Mouse (Mus musculus) hindbrain, embryonic 11.5 days (tissue): ENCODE measurements at regions not wholly inside any gene's neighbourhood (a gene's known extent, or its start where the extent isn't known, plus 50 kb on each side); places are given as distances from the start of the nearest gene placed in this dataset.

Experiments used
- ATAC-seq: fragments of 200-750 bp; cut with Nextera tagmentation; 2 replicates; pipeline ENCODE4 v1.8.0; 2017; ENCODE audit warnings: mild to moderate bottlenecking, moderate TSS enrichment, moderate library complexity; ENCODE audit not compliant: low FRiP score
- DNase-seq: peaks from one replicate; pipeline ENCODE4 v3.0.0-alpha.2; 2015; ENCODE audit warnings: low spot score
- H3K27ac ChIP-seq: fragments of 300-500 bp; sonication (generic); 2 replicates; pipeline ENCODE4 v1.5.1; 2014; ENCODE audit warnings: mild to moderate bottlenecking, low read depth, low read length
- H3K27me3 ChIP-seq: fragments of 300-500 bp; sonication (generic); 2 replicates; pipeline ENCODE4 v1.6.1; 2014; ENCODE audit warnings: mild to moderate bottlenecking, low read length, moderate library complexity, mixed read lengths; ENCODE audit not compliant: control insufficient read depth, insufficient read depth
- H3K36me3 ChIP-seq: fragments of 300-500 bp; sonication (generic); 2 replicates; pipeline ENCODE4 v1.6.1; 2014; ENCODE audit warnings: mild to moderate bottlenecking, low read length, moderate library complexity, mixed read lengths; ENCODE audit not compliant: control insufficient read depth, insufficient read depth
- H3K4me1 ChIP-seq: fragments of 300-500 bp; sonication (generic); replicated peaks from 2 replicates; pipeline ENCODE4 v1.6.1; 2014; ENCODE audit warnings: low read length, mixed read lengths; ENCODE audit not compliant: control insufficient read depth, insufficient read depth
- H3K4me2 ChIP-seq: fragments of 300-500 bp; sonication (generic); replicated peaks from 2 replicates; pipeline ENCODE4 v1.6.1; 2014; ENCODE audit warnings: mild to moderate bottlenecking, low read depth, low read length
- H3K4me3 ChIP-seq: fragments of 300-500 bp; sonication (generic); 2 replicates; pipeline ENCODE4 v1.5.1; 2014; ENCODE audit warnings: low read depth, low read length
- H3K9ac ChIP-seq: fragments of 300-500 bp; sonication (generic); 2 replicates; pipeline ENCODE4 v1.6.1; 2014; ENCODE audit warnings: low read depth, low read length
- H3K9me3 ChIP-seq: fragments of 300-500 bp; sonication (generic); 2 replicates; pipeline ENCODE4 v1.6.1; 2016; ENCODE audit warnings: low read length; ENCODE audit not compliant: control insufficient read depth
- WGBS: fragments of 180-500 bp; shearing (Covaris S2); extraction: QIAGEN DNeasy Blood & Tissue Kit; methylation state at CpG from one replicate; pipeline ENCODE4 v1.1.7; 2014; 5-methylcytosine and 5-hydroxymethylcytosine counted together

GRCm38 (mm10) chr8:33997676-33998075 lies 113.9 kb downstream of the Gm10131 start:
- no peak overlapping the region for H3K4me3 ChIP-seq

GRCm38 (mm10) chr8:33992946-33993345 lies 118.6 kb downstream of the Gm10131 start:
- Histone ChIP-seq H3K27ac (no peak overlapping the region), H3K9ac (no peak overlapping the region), H3K9me3 (no peaks in the 10 kb centered on the region), H3K4me3 (no peak overlapping the region), H3K4me2 (no peak overlapping the region), H3K27me3 (no peaks in the 10 kb centered on the region), H3K36me3 (no peaks in the 10 kb centered on the region), H3K4me1 (no peaks in the 10 kb centered on the region)
- peak; percentile 22 for DNase-seq
- 0 out of 2 replicates have a peak, but pooled peaks have one; percentile 27 for ATAC-seq
- 61% methylated on average over 11 of the region's 11 CpGs for WGBS

More at GRCm38 (mm10) chr8:33997676-33998075, 113.9 kb downstream of the Gm10131 start:
- Histone ChIP-seq H3K4me2 (no peak overlapping the region), H3K27me3 (no peaks in the 10 kb centered on the region), H3K4me1 (no peaks in the 10 kb centered on the region), H3K9ac (no peak overlapping the region), H3K36me3 (no peaks in the 10 kb centered on the region), H3K27ac (no peak overlapping the region), H3K9me3 (no peaks in the 10 kb centered on the region)
- ATAC-seq (no peak), DNase-seq (no peak)
- 68% methylated on average over 4 of the region's 4 CpGs for WGBS

GRCm38 (mm10) chr8:33991917-33992875 lies 119.3 kb downstream of the Gm10131 start:
- Histone ChIP-seq H3K9me3 (no peaks in the 10 kb centered on the region), H3K4me3 (no peak overlapping the region), H3K9ac (no peak overlapping the region), H3K36me3 (no peaks in the 10 kb centered on the region), H3K4me2 (peak overlapping the region; percentile 14; the same call in 1 of the 2 replicates), H3K27me3 (no peaks in the 10 kb centered on the region), H3K27ac (no peak overlapping the region), H3K4me1 (no peaks in the 10 kb centered on the region)
- 31% methylated on average over 12 of the region's 12 CpGs for WGBS
- DNase-seq (no peak), ATAC-seq (peak; percentile 55)

- H3K27me3 ChIP-seq, result no peaks in the 10 kb centered on the region
- no peak overlapping the region for H3K4me3 ChIP-seq
- H3K4me1 ChIP-seq, result no peaks in the 10 kb centered on the region
- DNase-seq (peak; percentile 55), ATAC-seq (peak; percentile 64)
- H3K36me3 ChIP-seq, result no peaks in the 10 kb centered on the region
- peak overlapping the region; percentile 32; the same call in 1 of the 2 replicates for H3K9ac ChIP-seq
- peak overlapping the region; percentile 14; the same call in 1 of the 2 replicates for H3K4me2 ChIP-seq
- WGBS, result 25% methylated on average over 17 of the region's 17 CpGs
- H3K9me3 ChIP-seq, result no peaks in the 10 kb centered on the region
- H3K27ac ChIP-seq, result no peak overlapping the region
Measured at GRCm38 (mm10) chr8:33991165-33991916, 120.2 kb downstream of the Gm10131 start.

- 79% methylated on average over 9 of the region's 9 CpGs for WGBS
- H3K27me3 ChIP-seq, result no peaks in the 10 kb centered on the region
Measured at GRCm38 (mm10) chr8:33990039-33990438, 121.5 kb downstream of the Gm10131 start.

GRCm38 (mm10) chr8:33987755-33988104 lies 123.8 kb downstream of the Gm10131 start:
- ATAC-seq, result no peak
- Histone ChIP-seq H3K4me2 (no peak overlapping the region), H3K4me3 (no peak overlapping the region), H3K4me1 (no peaks in the 10 kb centered on the region), H3K27ac (no peak overlapping the region), H3K9me3 (no peaks in the 10 kb centered on the region), H3K9ac (no peak overlapping the region), H3K36me3 (no peaks in the 10 kb centered on the region), H3K27me3 (no peaks in the 10 kb centered on the region)
- DNase-seq, result no peak
- 79% methylated on average over 10 of the region's 10 CpGs for WGBS

More at GRCm38 (mm10) chr8:33990039-33990438, 121.5 kb downstream of the Gm10131 start:
- Histone ChIP-seq H3K9me3 (no peaks in the 10 kb centered on the region), H3K4me1 (no peaks in the 10 kb centered on the region), H3K36me3 (no peaks in the 10 kb centered on the region), H3K4me2 (no peak overlapping the region), H3K9ac (no peak overlapping the region), H3K4me3 (no peak overlapping the region), H3K27ac (no peak overlapping the region)
- no peak for DNase-seq
- no peak for ATAC-seq

GRCm38 (mm10) chr8:33987091-33987754 lies 124.3 kb downstream of the Gm10131 start:
- H3K36me3 ChIP-seq, result no peaks in the 10 kb centered on the region
- ATAC-seq (no peak), DNase-seq (no peak)
- 62% methylated on average over 15 of the region's 15 CpGs for WGBS
- H3K4me3 ChIP-seq, result no peak overlapping the region
- no peaks in the 10 kb centered on the region for H3K9me3 ChIP-seq
- no peaks in the 10 kb centered on the region for H3K4me1 ChIP-seq
- no peaks in the 10 kb centered on the region for H3K27me3 ChIP-seq
- no peak overlapping the region for H3K4me2 ChIP-seq
- no peak overlapping the region for H3K27ac ChIP-seq
- H3K9ac ChIP-seq, result no peak overlapping the region

- Histone ChIP-seq H3K4me2 (no peak overlapping the region), H3K36me3 (no peaks in the 10 kb centered on the region), H3K4me1 (no peaks in the 10 kb centered on the region), H3K27ac (no peak overlapping the region), H3K9ac (no peak overlapping the region), H3K27me3 (no peaks in the 10 kb centered on the region), H3K4me3 (no peak overlapping the region), H3K9me3 (no peaks in the 10 kb centered on the region)
- no peak for ATAC-seq
- DNase-seq, result no peak
- WGBS, result 92% methylated on average over 6 of the region's 6 CpGs
Measured at GRCm38 (mm10) chr8:33986657-33987056, 124.9 kb downstream of the Gm10131 start.
